Mouse (Mus musculus) embryonic facial prominence, embryonic 15.5 days (tissue): ENCODE data around the gene Ybx1. TPM values are rescaled to one million over a fixed set of nuclear protein-coding genes. Genes with fewer than 3 reads are reported as not detected.

Experiments used
- ATAC-seq: fragments of 200-750 bp; cut with Nextera tagmentation; 2 replicates; pipeline ENCODE4 v1.8.0; 2017; ENCODE audit warnings: low read depth, moderate TSS enrichment; ENCODE audit not compliant: insufficient number of reproducible peaks, low FRiP score, low TSS enrichment
- H3K27ac ChIP-seq: fragments of 300-500 bp; sonication (generic); replicated peaks from 2 replicates; pipeline ENCODE4 v1.5.1; 2015; ENCODE audit warnings: mild to moderate bottlenecking, inconsistent platforms
- H3K27me3 ChIP-seq: fragments of 300-500 bp; sonication (generic); 2 replicates; pipeline ENCODE4 v1.6.1; 2015; ENCODE audit warnings: inconsistent platforms
- H3K36me3 ChIP-seq: fragments of 300-500 bp; sonication (generic); 2 replicates; pipeline ENCODE4 v1.6.1; 2015; ENCODE audit warnings: mild to moderate bottlenecking, inconsistent platforms
- H3K4me1 ChIP-seq: fragments of 300-500 bp; sonication (generic); 2 replicates; pipeline ENCODE4 v1.6.1; 2015; ENCODE audit warnings: inconsistent platforms
- H3K4me2 ChIP-seq: fragments of 300-500 bp; sonication (generic); replicated peaks from 2 replicates; pipeline ENCODE4 v1.6.1; 2015; ENCODE audit warnings: mild to moderate bottlenecking, inconsistent platforms
- H3K4me3 ChIP-seq: fragments of 300-500 bp; sonication (generic); replicated peaks from 2 replicates; pipeline ENCODE4 v1.5.1; 2015; ENCODE audit warnings: mild to moderate bottlenecking, inconsistent platforms
- H3K9ac ChIP-seq: fragments of 300-500 bp; sonication (generic); 2 replicates; pipeline ENCODE4 v1.6.1; 2015; ENCODE audit warnings: inconsistent platforms
- H3K9me3 ChIP-seq: fragments of 300-500 bp; sonication (generic); replicated peaks from 2 replicates; pipeline ENCODE4 v1.6.1; 2016; ENCODE audit warnings: inconsistent platforms
- WGBS: fragments of 180-500 bp; shearing (Covaris S2); methylation state at CpG from one replicate; pipeline ENCODE4 v1.1.7; 2015; 5-methylcytosine and 5-hydroxymethylcytosine counted together
- polyA plus RNA-seq: library from polyadenylated mRNA; unstranded; fragments of >200 nt; fragmentation: Nextera tagmentation; extraction: Ambion mirVana; gene quantifications from 2 replicates; pipeline ENCODE4 v1.2.1, GENCODE M21; 2015

The Ybx1 gene
- polyA plus RNA-seq, 1 experiment from 2014 or later = 601 TPM

GRCm38 (mm10) chr4:119233256-119233901 is 61.0 kb downstream of the Ybx1 start:
- ATAC-seq = peak; percentile 63
- no peaks in the 10 kb centered on the region for H3K27me3 ChIP-seq

GRCm38 (mm10) chr4:119232410-119233255 is 61.8 kb downstream of the Ybx1 start, which contains the start of the genes AU022252 and P3h1:
Gene AU022252 (minus strand): TSS chr4:119232712.
Gene P3h1 (plus strand): TSS chr4:119232915.
- no peaks in the 10 kb centered on the region for H3K27me3 ChIP-seq
- H3K27ac ChIP-seq = peak within 1 kb of the TSS; percentile 90
- H3K4me2 ChIP-seq = peak within 1 kb of the TSS; percentile 70
- WGBS = under 1% methylated on average over 71 of the region's 71 CpGs
- peak within 1 kb of the TSS; percentile 76 for H3K9ac ChIP-seq
- peaks cover 14% of the 10 kb centered on the region for H3K4me1 ChIP-seq
- H3K4me3 ChIP-seq = peak within 1 kb of the TSS; percentile 59
- peak; percentile 98 for ATAC-seq
- no peaks in the 10 kb centered on the region for H3K9me3 ChIP-seq
- peaks cover 31% of the 10 kb centered on the region for H3K36me3 ChIP-seq

More at GRCm38 (mm10) chr4:119233256-119233901, 61.0 kb downstream of the Ybx1 start:
- Histone ChIP-seq H3K4me2 (peak overlapping the region; percentile 56), H3K9me3 (no peaks in the 10 kb centered on the region), H3K36me3 (peaks cover 26% of the 10 kb centered on the region), H3K9ac (peak overlapping the region; percentile 75), H3K4me1 (peaks cover 14% of the 10 kb centered on the region), H3K27ac (peak overlapping the region; percentile 90), H3K4me3 (peak overlapping the region; percentile 59)
- under 1% methylated on average over 36 of the region's 36 CpGs for WGBS

Other genes starting within 250 kb of the Ybx1 start
- 141 and 160 TPM in 2 replicates for gene Slc2a1, start 185.9 kb downstream of the Ybx1 start, polyA plus RNA-seq
- 8.1 and 8.3 TPM in 2 replicates for gene Zfp691, start 120.4 kb downstream of the Ybx1 start, polyA plus RNA-seq
- 1.5 and 1.7 TPM in 2 replicates for gene Ermap, start 104.6 kb downstream of the Ybx1 start, polyA plus RNA-seq
- 213 and 230 TPM in 2 replicates for gene Svbp, start 99.3 kb downstream of the Ybx1 start, polyA plus RNA-seq
- 0.12 and 0.13 TPM in 2 replicates for gene Tmem269, start 76.4 kb downstream of the Ybx1 start, polyA plus RNA-seq
- 32.0 and 35.5 TPM in 2 replicates for gene AU022252, start 61.9 kb downstream of the Ybx1 start, polyA plus RNA-seq
- 80.0 and 82.7 TPM in 2 replicates for gene P3h1, start 61.7 kb downstream of the Ybx1 start, polyA plus RNA-seq
- 0.05 and 0.20 TPM in 2 replicates for gene Cldn19, start 39.2 kb downstream of the Ybx1 start, polyA plus RNA-seq
- gene Ppih, start 25.9 kb upstream of the Ybx1 start, polyA plus RNA-seq = 76.8 and 84.3 TPM in 2 replicates
- 8.7 and 10.5 TPM in 2 replicates for gene Ccdc30, start 120.9 kb upstream of the Ybx1 start, polyA plus RNA-seq
- gene Ppcs, start 127.8 kb upstream of the Ybx1 start, polyA plus RNA-seq = 23.7 and 26.8 TPM in 2 replicates
- gene Zmynd12, start 128.2 kb upstream of the Ybx1 start, polyA plus RNA-seq = 1.8 and 2.1 TPM in 2 replicates
- 0.45 and 0.50 TPM in 2 replicates for gene Rimkla, start 198.0 kb upstream of the Ybx1 start, polyA plus RNA-seq
- 24.3 and 26.1 TPM in 2 replicates for gene Foxj3, start 242.4 kb upstream of the Ybx1 start, polyA plus RNA-seq
- 6.0 and 6.3 TPM in 2 replicates for gene Frg2f1, start 244.9 kb upstream of the Ybx1 start, polyA plus RNA-seq